Mouse (Mus musculus): Measurements from ENCODE around the gene Sipa1l2.

DNA sequence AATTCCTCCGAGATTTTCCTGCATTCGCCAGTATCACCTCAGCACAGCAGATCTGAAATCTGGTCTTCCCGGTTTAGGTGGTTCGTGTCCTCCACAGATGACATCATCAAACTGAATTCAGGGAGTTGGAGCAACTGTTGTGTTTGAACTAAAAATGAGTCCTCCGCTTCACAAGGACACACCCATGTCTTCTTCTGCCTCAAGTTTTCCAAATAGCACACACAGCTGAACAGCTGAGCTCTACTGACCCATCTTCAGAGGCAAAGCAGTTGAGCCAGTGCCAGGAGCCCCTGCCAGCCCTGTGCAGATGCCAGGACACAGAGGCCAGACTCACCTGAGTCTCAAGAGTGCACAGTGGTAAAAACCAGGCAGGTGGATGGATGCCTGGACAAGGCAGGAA, 12.9 kb downstream of the Sipa1l2 start:
- TF ChIP-seq POLR2A (IDR thresholded peaks at IDR 0.05; ENCODE audit: control insufficient read depth, low read depth, low read length) (no peak), CTCF (IDR thresholded peaks at IDR 0.05; ENCODE audit: control insufficient read depth, insufficient read depth, insufficient replicate concordance, low read depth, low read length) (no peak)
